ENCODE assay signal across 11 mouse cellular contexts in the genomic region with DNA sequence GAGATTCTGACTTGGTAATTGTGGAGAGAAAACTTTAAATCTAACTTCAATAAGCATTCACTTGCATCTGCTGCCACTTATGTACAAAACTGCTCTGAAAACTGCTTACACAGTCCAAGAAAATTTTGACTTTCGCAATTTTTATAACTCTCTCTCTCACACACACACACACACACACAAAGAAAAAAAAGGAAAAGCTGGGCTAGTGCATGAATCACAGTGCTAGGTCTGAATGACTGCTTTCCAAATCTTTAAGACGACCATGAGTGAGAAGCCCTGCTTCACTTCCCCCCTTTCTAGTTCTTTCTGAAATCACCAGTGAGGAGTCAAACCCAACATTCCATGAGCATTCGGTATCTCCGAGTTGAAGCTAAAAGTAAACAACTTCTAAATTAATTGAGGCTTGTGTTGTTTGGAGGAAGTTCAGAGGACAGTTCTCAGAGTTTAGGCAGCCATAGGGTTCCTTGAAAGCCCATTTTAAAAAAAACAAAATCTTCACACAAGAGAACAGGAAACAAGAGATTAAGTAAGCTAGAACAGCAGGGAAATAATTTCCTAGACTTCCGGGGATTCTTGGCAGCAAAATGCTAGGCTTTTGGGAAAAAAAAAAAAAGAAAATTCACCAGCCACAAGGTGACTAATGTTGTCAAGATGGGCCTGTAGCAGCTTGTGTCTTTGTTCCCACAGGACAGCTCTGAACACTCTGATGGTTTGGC. TPM values are rescaled to one million over a fixed set of nuclear protein-coding genes. Genes with fewer than 3 reads are reported as not detected.
DNase-seq lines count a peak whose midpoint lies in the region; ATAC-seq and TF ChIP-seq lines count a peak whose summit lies in the region.
"Had no signal": no experiment of that assay in that cellular context is flagged by ENCODE, and none has a peak within 500 bp of the region (broad histone marks: within the 10 kb centered on the region; RNA-seq: fewer than 3 reads in every experiment).

No protein-coding gene starts in this region.

- 31% methylated on average over 5 of the region's 5 CpGs for WGBS in heart, embryonic 10.5 days
- 24% methylated on average over 5 of the region's 5 CpGs for WGBS in limb, embryonic 13.5 days

- no peak overlapping the region for H3K4me3 ChIP-seq in heart, embryonic 10.5 days
- peak overlapping the region; percentile 93; the same call in 1 of the 2 replicates for H3K4me3 ChIP-seq in layer of hippocampus, adult 2 months
- no peak overlapping the region for H3K4me3 ChIP-seq in limb, embryonic 13.5 days
- H3K4me3 ChIP-seq: erythroblast, embryonic 14.5 days had no signal

- H3K27ac ChIP-seq in heart, embryonic 10.5 days: no peak overlapping the region
- H3K27ac ChIP-seq in layer of hippocampus, adult 2 months: peak overlapping the region; percentile 61
- no peak overlapping the region for H3K27ac ChIP-seq in limb, embryonic 13.5 days

- H3K4me1 ChIP-seq in heart, embryonic 10.5 days: peaks cover 21% of the 10 kb centered on the region
- peaks cover 33% of the 10 kb centered on the region for H3K4me1 ChIP-seq in limb, embryonic 13.5 days

- no peaks in the 10 kb centered on the region for H3K27me3 ChIP-seq in heart, embryonic 10.5 days (ENCODE audit: insufficient read depth, poor library complexity, severe bottlenecking)
- no peaks in the 10 kb centered on the region for H3K27me3 ChIP-seq in limb, embryonic 13.5 days

- TF ChIP-seq CTCF in layer of hippocampus, adult 2 months (conservative IDR thresholded peaks at IDR 0.05): no peak

- ATAC-seq in limb, embryonic 13.5 days (ENCODE audit: low FRiP score, low read depth): no peak

- no peaks in the 10 kb centered on the region for H3K9me3 ChIP-seq in heart, embryonic 10.5 days
- no peaks in the 10 kb centered on the region for H3K9me3 ChIP-seq in limb, embryonic 13.5 days

- DNase-seq in heart, adult 11 months: peak; percentile 89
- DNase-seq in heart, embryonic 10.5 days (ENCODE audit: low spot score): no peak
- DNase-seq in layer of hippocampus, adult 2 months (ENCODE audit: low spot score in 2 of 2): no peak
- no peak for DNase-seq in layer of hippocampus, postnatal 25 days (ENCODE audit: extremely low spot score in 1 of 2, low spot score in 1 of 2)
- DNase-seq in adipocyte (ENCODE audit: low spot score) (peak; percentile 68), liver (no peak)
- DNase-seq in right cerebral cortex, postnatal 36 days (ENCODE audit: low spot score in 2 of 2): no peak
- DNase-seq: gastrocnemius, postnatal 36 days; layer of hippocampus, postnatal 36 days had no signal

- H3K9ac ChIP-seq in limb, embryonic 13.5 days: no peak overlapping the region

- H3K36me3 ChIP-seq in heart, embryonic 10.5 days: peaks cover 11% of the 10 kb centered on the region
- peaks cover 33% of the 10 kb centered on the region for H3K36me3 ChIP-seq in limb, embryonic 13.5 days

- peak overlapping the region; percentile 53 for H3K4me2 ChIP-seq in limb, embryonic 13.5 days (replicated peaks)

RNA-seq across cellular contexts. Expression of a gene that starts 5.9 kb away (rescaled TPM):
- 23.9 and 48.3 TPM in 2 replicates for polyA plus RNA-seq in heart, embryonic 10.5 days (2016; fragmentation: Nextera tagmentation; extraction: Ambion mirVana)
- total RNA-seq in layer of hippocampus, adult 2 months (2021): 10 to 100 TPM; 66.7 to 74.2 TPM
- total RNA-seq in layer of hippocampus, postnatal 25 days (2021): 10 to 100 TPM; 66.5 to 78.6 TPM
- 97.7 and 98.7 TPM in 2 replicates for polyA plus RNA-seq in limb, embryonic 13.5 days (2015; fragmentation: Nextera tagmentation; extraction: Ambion mirVana)
- polyA plus RNA-seq: erythroblast, embryonic 14.5 days had no signal

Comparison
In these comparisons a context has a peak if more than half of its experiments do, and no peak if none do; other contexts are left out.
1. DNase-seq: peak in heart, adult 11 months (single experiment) and adipocyte (single experiment); none in heart, embryonic 10.5 days (single experiment), layer of hippocampus, adult 2 months (0 of 2), layer of hippocampus, postnatal 25 days (0 of 2), liver (single experiment) and right cerebral cortex, postnatal 36 days (0 of 2).